Mouse (Mus musculus): ENCODE data around the gene Pappa.

GRCm38 (mm10) chr4:65136541-65136940 lies 12.6 kb downstream of the Pappa start:
- no peak for TF ChIP-seq ELF1 (IDR thresholded peaks at IDR 0.05; ENCODE audit: low read depth, low read length)
- no peak for TF ChIP-seq EP300 (IDR thresholded peaks at IDR 0.05; ENCODE audit: low read length)
- TF ChIP-seq PAX5 (IDR thresholded peaks at IDR 0.05; ENCODE audit: low read length), result no peak
- TF ChIP-seq SIN3A (IDR thresholded peaks at IDR 0.05; ENCODE audit: low read length), result no peak
- no peak for TF ChIP-seq ZNF384 (IDR thresholded peaks at IDR 0.05; ENCODE audit: low read depth, low read length)
- TF ChIP-seq NELFE (IDR thresholded peaks at IDR 0.05; ENCODE audit: low read depth, low read length), result no peak
- no peak for TF ChIP-seq CTCF (conservative IDR thresholded peaks at IDR 0.05 in 1 of 2, IDR thresholded peaks at IDR 0.05 in 1 of 2; ENCODE audit: low read depth in 2 of 2, low read length in 2 of 2)
- no peak for TF ChIP-seq ZKSCAN1 (IDR thresholded peaks at IDR 0.05; ENCODE audit: borderline replicate concordance, low read depth, low read length)
- no peak for TF ChIP-seq TBP (conservative IDR thresholded peaks at IDR 0.05; ENCODE audit: low read depth, low read length)
- TF ChIP-seq POLR2A (IDR thresholded peaks at IDR 0.05; ENCODE audit: low read depth, low read length), result no peak
- no peak for TF ChIP-seq USF1 (IDR thresholded peaks at IDR 0.05; ENCODE audit: low read depth, low read length)
